Mouse (Mus musculus) liver, embryonic 13.5 days (tissue): ENCODE data around the gene Cep170. TPM values are rescaled to one million over a fixed set of nuclear protein-coding genes. Genes with fewer than 3 reads are reported as not detected.

ENCODE experiments used
- ATAC-seq: fragments of 200-750 bp; cut with Nextera tagmentation; 2 replicates; pipeline ENCODE4 v1.8.0; 2017; ENCODE audit warnings: low read depth, mild to moderate bottlenecking, moderate number of reproducible peaks, moderate library complexity
- DNase-seq: peaks from one replicate; pipeline ENCODE4 v3.0.0; 2022
- H3K27ac ChIP-seq: fragments of 300-500 bp; sonication (generic); 2 replicates; pipeline ENCODE4 v1.5.1; 2015; ENCODE audit warnings: moderate library complexity, mild to moderate bottlenecking, inconsistent platforms
- H3K27me3 ChIP-seq: fragments of 300-500 bp; sonication (generic); 2 replicates; pipeline ENCODE4 v1.6.1; 2015; ENCODE audit warnings: mild to moderate bottlenecking, inconsistent platforms
- H3K36me3 ChIP-seq: fragments of 300-500 bp; sonication (generic); 2 replicates; pipeline ENCODE4 v1.6.1; 2015; ENCODE audit warnings: mild to moderate bottlenecking, inconsistent platforms
- H3K4me1 ChIP-seq: fragments of 300-500 bp; sonication (generic); replicated peaks from 2 replicates; pipeline ENCODE4 v1.6.1; 2015; ENCODE audit warnings: inconsistent platforms
- H3K4me2 ChIP-seq: fragments of 300-500 bp; sonication (generic); 2 replicates; pipeline ENCODE4 v1.6.1; 2015; ENCODE audit warnings: inconsistent platforms, mild to moderate bottlenecking, moderate library complexity
- H3K4me3 ChIP-seq: fragments of 300-500 bp; sonication (generic); replicated peaks from 2 replicates; pipeline ENCODE4 v1.5.1; 2015; ENCODE audit warnings: mild to moderate bottlenecking, inconsistent platforms
- H3K9ac ChIP-seq: fragments of 300-500 bp; sonication (generic); 2 replicates; pipeline ENCODE4 v1.6.1; 2015; ENCODE audit warnings: mild to moderate bottlenecking, inconsistent platforms
- H3K9me3 ChIP-seq: fragments of 300-500 bp; sonication (generic); replicated peaks from 2 replicates; pipeline ENCODE4 v1.6.1; 2016; ENCODE audit warnings: inconsistent platforms
- WGBS: fragments of 180-500 bp; shearing (Covaris S2); methylation state at CpG from one replicate; pipeline ENCODE4 v1.1.7; 2015; ENCODE audit not compliant: insufficient replicate concordance; 5-methylcytosine and 5-hydroxymethylcytosine counted together
- polyA plus RNA-seq: library from polyadenylated mRNA; unstranded; fragments of >200 nt; fragmentation: Nextera tagmentation; extraction: Ambion mirVana; gene quantifications from 2 replicates; pipeline ENCODE4 v1.2.1, GENCODE M21; 2015

Cep170 gene
- polyA plus RNA-seq, 1 experiment from 2014 or later = 5.6 TPM

- ATAC-seq = no peak
- H3K27me3 ChIP-seq = no peaks in the 10 kb centered on the region
- WGBS = 46% methylated on average over 2 of the region's 2 CpGs
- no peaks in the 10 kb centered on the region for H3K9me3 ChIP-seq
- H3K4me3 ChIP-seq = no peak overlapping the region
- no peaks in the 10 kb centered on the region for H3K36me3 ChIP-seq
- no peak overlapping the region for H3K4me2 ChIP-seq
- DNase-seq = no peak
- no peak overlapping the region for H3K27ac ChIP-seq
- no peak overlapping the region for H3K9ac ChIP-seq
- peaks cover 8% of the 10 kb centered on the region for H3K4me1 ChIP-seq
Measured at GRCm38 (mm10) chr1:176800728-176801365, 13.0 kb downstream of the Cep170 start.

GRCm38 (mm10) chr1:176798673-176799072, 15.2 kb downstream of the Cep170 start:
- Histone ChIP-seq H3K27ac (no peak overlapping the region), H3K4me3 (no peak overlapping the region), H3K9me3 (no peaks in the 10 kb centered on the region), H3K4me1 (peaks cover 8% of the 10 kb centered on the region), H3K4me2 (no peak overlapping the region), H3K27me3 (no peaks in the 10 kb centered on the region), H3K9ac (no peak overlapping the region), H3K36me3 (no peaks in the 10 kb centered on the region)
- DNase-seq (no peak), ATAC-seq (no peak)

GRCm38 (mm10) chr1:176792175-176792574, 21.7 kb downstream of the Cep170 start:
- Histone ChIP-seq H3K36me3 (peaks cover 10% of the 10 kb centered on the region; the same call in 1 of the 2 replicates), H3K4me3 (no peak overlapping the region), H3K27ac (no peak overlapping the region), H3K27me3 (no peaks in the 10 kb centered on the region), H3K9me3 (no peaks in the 10 kb centered on the region), H3K4me2 (no peak overlapping the region), H3K9ac (no peak overlapping the region), H3K4me1 (no peaks in the 10 kb centered on the region)
- DNase-seq (no peak), ATAC-seq (no peak)
- WGBS = 67% methylated on average over 1 of the region's 1 CpGs

GRCm38 (mm10) chr1:176789326-176789725, 24.5 kb downstream of the Cep170 start:
- DNase-seq = no peak
- H3K27me3 ChIP-seq = no peaks in the 10 kb centered on the region
- H3K4me2 ChIP-seq = no peak overlapping the region
- ATAC-seq = no peak
- no peak overlapping the region for H3K9ac ChIP-seq
- H3K4me1 ChIP-seq = no peaks in the 10 kb centered on the region
- no peak overlapping the region for H3K4me3 ChIP-seq
- H3K36me3 ChIP-seq = peaks cover 10% of the 10 kb centered on the region; the same call in 1 of the 2 replicates
- WGBS = 83% methylated on average over 7 of the region's 7 CpGs
- H3K9me3 ChIP-seq = no peaks in the 10 kb centered on the region
- no peak overlapping the region for H3K27ac ChIP-seq

- H3K36me3 ChIP-seq = peaks cover 14% of the 10 kb centered on the region
- no peak for ATAC-seq
- WGBS = 81% methylated on average over 4 of the region's 4 CpGs
Measured at GRCm38 (mm10) chr1:176774533-176774932, 39.3 kb downstream of the Cep170 start.

GRCm38 (mm10) chr1:176762295-176762694, 51.6 kb downstream of the Cep170 start:
- Histone ChIP-seq H3K9ac (no peak overlapping the region), H3K9me3 (no peaks in the 10 kb centered on the region), H3K4me3 (no peak overlapping the region), H3K36me3 (peaks cover 8% of the 10 kb centered on the region; the same call in 1 of the 2 replicates), H3K27ac (no peak overlapping the region), H3K4me1 (no peaks in the 10 kb centered on the region), H3K27me3 (no peaks in the 10 kb centered on the region), H3K4me2 (no peak overlapping the region)
- 69% methylated on average over 2 of the region's 2 CpGs for WGBS
- no peak for ATAC-seq
- DNase-seq = no peak

More at GRCm38 (mm10) chr1:176774533-176774932, 39.3 kb downstream of the Cep170 start:
- no peak overlapping the region for H3K27ac ChIP-seq
- no peak overlapping the region for H3K9ac ChIP-seq
- H3K4me1 ChIP-seq = no peaks in the 10 kb centered on the region
- H3K27me3 ChIP-seq = no peaks in the 10 kb centered on the region
- no peak overlapping the region for H3K4me2 ChIP-seq
- H3K9me3 ChIP-seq = no peaks in the 10 kb centered on the region
- no peak overlapping the region for H3K4me3 ChIP-seq
- DNase-seq = no peak

GRCm38 (mm10) chr1:176760673-176761072, 53.2 kb downstream of the Cep170 start:
- Histone ChIP-seq H3K4me1 (no peaks in the 10 kb centered on the region), H3K36me3 (peaks cover 19% of the 10 kb centered on the region), H3K4me2 (no peak overlapping the region), H3K9ac (no peak overlapping the region), H3K27me3 (no peaks in the 10 kb centered on the region), H3K4me3 (no peak overlapping the region), H3K9me3 (no peaks in the 10 kb centered on the region), H3K27ac (no peak overlapping the region)
- DNase-seq (no peak), ATAC-seq (no peak)
- WGBS = 81% methylated on average over 1 of the region's 1 CpGs

- Histone ChIP-seq H3K9ac (no peak overlapping the region), H3K27me3 (no peaks in the 10 kb centered on the region), H3K4me3 (no peak overlapping the region), H3K4me1 (no peaks in the 10 kb centered on the region), H3K27ac (no peak overlapping the region), H3K36me3 (peaks cover 26% of the 10 kb centered on the region), H3K4me2 (no peak overlapping the region), H3K9me3 (no peaks in the 10 kb centered on the region)
- DNase-seq (no peak), ATAC-seq (no peak)
- WGBS = 82% methylated on average over 9 of the region's 9 CpGs
Measured at GRCm38 (mm10) chr1:176755586-176755985, 58.3 kb downstream of the Cep170 start.

GRCm38 (mm10) chr1:176753861-176754718, 59.8 kb downstream of the Cep170 start:
- H3K4me3 ChIP-seq = no peak overlapping the region
- DNase-seq (no peak), ATAC-seq (no peak)
- H3K27me3 ChIP-seq = no peaks in the 10 kb centered on the region
- no peak overlapping the region for H3K4me2 ChIP-seq
- no peaks in the 10 kb centered on the region; the same call in 1 of the 2 replicates for H3K4me1 ChIP-seq
- no peaks in the 10 kb centered on the region for H3K9me3 ChIP-seq
- WGBS = 75% methylated on average over 14 of the region's 14 CpGs
- H3K36me3 ChIP-seq = peaks cover 27% of the 10 kb centered on the region
- H3K9ac ChIP-seq = no peak overlapping the region
- H3K27ac ChIP-seq = no peak overlapping the region

- H3K4me2 ChIP-seq = no peak overlapping the region
- 70% methylated on average over 7 of the region's 7 CpGs for WGBS
- DNase-seq = no peak
- no peaks in the 10 kb centered on the region for H3K27me3 ChIP-seq
- peaks cover 11% of the 10 kb centered on the region for H3K36me3 ChIP-seq
- no peaks in the 10 kb centered on the region; the same call in 1 of the 2 replicates for H3K4me1 ChIP-seq
- H3K9me3 ChIP-seq = no peaks in the 10 kb centered on the region
- no peak overlapping the region for H3K27ac ChIP-seq
- ATAC-seq = no peak
- no peak overlapping the region for H3K9ac ChIP-seq
- H3K4me3 ChIP-seq = no peak overlapping the region
Measured at GRCm38 (mm10) chr1:176749708-176750107, 64.2 kb downstream of the Cep170 start.

- ATAC-seq = no peak
- Histone ChIP-seq H3K27ac (no peak overlapping the region), H3K4me3 (no peak overlapping the region), H3K9me3 (no peaks in the 10 kb centered on the region), H3K9ac (no peak overlapping the region), H3K4me1 (no peaks in the 10 kb centered on the region), H3K4me2 (no peak overlapping the region), H3K36me3 (peaks cover 24% of the 10 kb centered on the region), H3K27me3 (no peaks in the 10 kb centered on the region)
- 68% methylated on average over 2 of the region's 2 CpGs for WGBS
- no peak for DNase-seq
Measured at GRCm38 (mm10) chr1:176732834-176733233, 81.0 kb downstream of the Cep170 start.
